Mouse (Mus musculus) forebrain, embryonic 11.5 days (tissue): ENCODE results near the gene Lmod2. TPM values are rescaled to one million over a fixed set of nuclear protein-coding genes. Genes with fewer than 3 reads are reported as not detected.

ENCODE experiments used
- ATAC-seq: fragments of 200-750 bp; cut with Nextera tagmentation; replicated peaks from 2 replicates; pipeline ENCODE4 v1.8.0; 2017; ENCODE audit warnings: moderate TSS enrichment; ENCODE audit not compliant: low FRiP score
- DNase-seq: peaks from one replicate; pipeline ENCODE4 v3.0.0-alpha.2; 2017; ENCODE audit warnings: low spot score
- H3K27ac ChIP-seq: fragments of 300-500 bp; sonication (generic); 2 replicates; pipeline ENCODE4 v1.5.1; 2014; ENCODE audit warnings: low read depth, low read length
- H3K27me3 ChIP-seq: fragments of 300-500 bp; sonication (generic); 2 replicates; pipeline ENCODE4 v1.6.1; 2014; ENCODE audit warnings: mild to moderate bottlenecking, low read length, mixed read lengths; ENCODE audit not compliant: control insufficient read depth, insufficient read depth
- H3K36me3 ChIP-seq: fragments of 300-500 bp; sonication (generic); 2 replicates; pipeline ENCODE4 v1.6.1; 2014; ENCODE audit warnings: mild to moderate bottlenecking, low read length, moderate library complexity, mixed read lengths; ENCODE audit not compliant: control insufficient read depth, insufficient read depth
- H3K4me1 ChIP-seq: fragments of 300-500 bp; sonication (generic); replicated peaks from 2 replicates; pipeline ENCODE4 v1.6.1; 2014; ENCODE audit warnings: low read length, mixed read lengths; ENCODE audit not compliant: control insufficient read depth, insufficient read depth
- H3K4me2 ChIP-seq: fragments of 300-500 bp; sonication (generic); 2 replicates; pipeline ENCODE4 v1.6.1; 2014; ENCODE audit warnings: low read depth, mild to moderate bottlenecking, low read length, moderate library complexity, mixed read lengths; ENCODE audit not compliant: severe bottlenecking
- H3K4me3 ChIP-seq: fragments of 300-500 bp; sonication (generic); 2 replicates; pipeline ENCODE4 v1.5.1; 2014; ENCODE audit warnings: low read depth, low read length
- H3K9ac ChIP-seq: fragments of 300-500 bp; sonication (generic); 2 replicates; pipeline ENCODE4 v1.6.1; 2014; ENCODE audit warnings: low read length
- H3K9me3 ChIP-seq: fragments of 300-500 bp; sonication (generic); 2 replicates; pipeline ENCODE4 v1.6.1; 2016; ENCODE audit warnings: low read length, mixed read lengths; ENCODE audit not compliant: control insufficient read depth
- WGBS: fragments of 180-500 bp; shearing (Covaris S2); extraction: QIAGEN DNeasy Blood & Tissue Kit; methylation state at CpG from one replicate; pipeline ENCODE4 v1.1.7; 2014; 5-methylcytosine and 5-hydroxymethylcytosine counted together
- polyA plus RNA-seq: library from polyadenylated mRNA; unstranded; fragments of >200 nt; fragmentation: Nextera tagmentation; extraction: Ambion mirVana; gene quantifications from 2 replicates; pipeline ENCODE4 v1.2.1, GENCODE M21; 2014

Gene Lmod2
- polyA plus RNA-seq, 1 experiment from 2014 or later: not detected

DNA sequence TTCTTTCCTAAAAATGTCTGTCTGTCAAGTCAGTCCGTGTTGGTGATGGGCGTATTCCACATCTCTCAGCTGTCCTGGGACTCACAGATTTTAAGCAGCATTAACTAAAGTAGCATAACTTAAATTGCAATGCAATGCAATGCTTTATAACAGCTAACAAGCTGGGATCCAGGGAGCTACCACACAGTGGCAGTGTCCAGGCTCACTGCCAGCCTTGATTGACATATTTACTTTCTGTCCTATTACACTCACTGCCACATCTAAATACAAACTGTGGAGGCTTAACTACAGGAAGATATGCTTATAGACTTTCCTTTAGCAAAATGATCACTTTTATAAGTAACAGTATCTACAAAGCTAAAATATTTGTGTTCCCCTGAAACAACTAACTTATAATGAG lies 38.3 kb downstream of the Lmod2 start:
- H3K4me3 ChIP-seq: no peak overlapping the region
- no peaks in the 10 kb centered on the region; the same call in 1 of the 2 replicates for H3K36me3 ChIP-seq
- no peak overlapping the region for H3K27ac ChIP-seq
- DNase-seq (no peak), ATAC-seq (no peak)
- no peak overlapping the region for H3K9ac ChIP-seq
- 97% methylated on average over 2 of the region's 2 CpGs for WGBS
- no peaks in the 10 kb centered on the region for H3K27me3 ChIP-seq
- no peaks in the 10 kb centered on the region for H3K9me3 ChIP-seq
- no peak overlapping the region for H3K4me2 ChIP-seq
- no peaks in the 10 kb centered on the region for H3K4me1 ChIP-seq

DNA sequence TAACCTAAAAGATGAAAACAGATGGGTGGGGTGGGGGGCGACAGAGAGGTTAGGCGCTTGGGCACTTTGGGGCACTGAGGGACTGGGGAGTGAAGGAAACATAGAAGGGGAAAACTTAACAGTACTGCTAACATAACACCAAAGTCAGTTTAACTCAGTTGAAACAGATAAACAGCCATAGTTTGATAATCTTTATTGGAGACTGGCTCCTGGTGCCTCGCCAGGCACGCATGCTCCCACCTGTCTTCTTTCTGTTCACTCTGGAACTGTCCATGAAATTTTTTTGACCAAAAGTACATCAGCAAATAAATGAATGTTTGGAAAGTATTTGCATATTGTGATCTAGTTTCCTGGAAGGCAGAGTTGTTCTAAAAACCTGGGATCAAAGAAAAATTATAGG lies 43.7 kb downstream of the Lmod2 start:
- DNase-seq (no peak), ATAC-seq (no peak)
- no peaks in the 10 kb centered on the region for H3K9me3 ChIP-seq
- H3K27me3 ChIP-seq: no peaks in the 10 kb centered on the region
- H3K27ac ChIP-seq: no peak overlapping the region
- 94% methylated on average over 4 of the region's 4 CpGs for whole genome bisulfite sequencing
- no peak overlapping the region for H3K9ac ChIP-seq
- H3K36me3 ChIP-seq: no peaks in the 10 kb centered on the region
- no peak overlapping the region for H3K4me3 ChIP-seq
- no peaks in the 10 kb centered on the region for H3K4me1 ChIP-seq
- H3K4me2 ChIP-seq: no peak overlapping the region

GRCm38 (mm10) chr6:24642161-24642560 lies 44.6 kb downstream of the Lmod2 start:
- Histone ChIP-seq H3K36me3 (no peaks in the 10 kb centered on the region), H3K9me3 (no peaks in the 10 kb centered on the region), H3K4me2 (no peak overlapping the region), H3K4me1 (no peaks in the 10 kb centered on the region), H3K9ac (no peak overlapping the region), H3K4me3 (no peak overlapping the region), H3K27me3 (no peaks in the 10 kb centered on the region), H3K27ac (no peak overlapping the region)
- no peak for DNase-seq
- no peak for ATAC-seq
- WGBS: 94% methylated on average over 2 of the region's 2 CpGs

- Histone ChIP-seq H3K4me3 (no peak overlapping the region), H3K4me1 (no peaks in the 10 kb centered on the region), H3K36me3 (no peaks in the 10 kb centered on the region), H3K27me3 (no peaks in the 10 kb centered on the region), H3K4me2 (no peak overlapping the region), H3K27ac (no peak overlapping the region), H3K9me3 (no peaks in the 10 kb centered on the region), H3K9ac (no peak overlapping the region)
- ATAC-seq: no peak
- WGBS: 91% methylated on average over 3 of the region's 3 CpGs
- no peak for DNase-seq
Measured at GRCm38 (mm10) chr6:24642960-24643359, 45.4 kb downstream of the Lmod2 start.

- H3K4me3 ChIP-seq: no peak overlapping the region
- no peaks in the 10 kb centered on the region for H3K9me3 ChIP-seq
- WGBS: 80% methylated on average over 6 of the region's 6 CpGs
- no peak overlapping the region for H3K27ac ChIP-seq
- H3K36me3 ChIP-seq: no peaks in the 10 kb centered on the region
- no peak overlapping the region for H3K9ac ChIP-seq
- H3K27me3 ChIP-seq: no peaks in the 10 kb centered on the region
- ATAC-seq (no peak), DNase-seq (no peak)
- H3K4me1 ChIP-seq: no peaks in the 10 kb centered on the region
- no peak overlapping the region for H3K4me2 ChIP-seq
Measured at GRCm38 (mm10) chr6:24645346-24646053, 47.9 kb downstream of the Lmod2 start.

DNA sequence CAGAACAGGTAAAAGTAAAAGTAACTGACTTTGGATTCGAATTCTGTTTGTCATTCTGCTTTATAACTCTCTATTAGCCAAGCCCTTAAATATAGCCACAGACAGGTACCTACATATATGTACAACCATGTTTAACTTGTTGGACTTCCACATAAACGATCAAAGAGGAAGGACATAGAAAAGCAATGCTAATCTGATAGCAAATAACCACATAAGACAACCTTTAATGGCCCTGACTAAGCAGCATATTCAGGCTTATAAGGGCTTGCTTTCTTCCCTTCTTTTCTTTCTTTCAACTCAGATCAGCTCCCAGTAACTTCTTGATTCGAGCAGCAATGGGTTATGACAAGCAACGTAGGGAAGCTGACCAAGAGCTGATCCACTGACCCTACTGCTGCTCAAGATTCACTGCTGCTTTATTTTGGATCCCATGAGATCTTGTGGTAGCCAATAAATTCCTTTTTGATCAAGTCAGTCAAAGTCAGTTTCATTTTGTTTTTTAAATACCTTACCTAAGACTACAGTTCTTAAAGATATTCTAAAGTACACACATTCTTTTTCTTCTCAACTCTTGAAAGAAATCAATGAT lies 49.6 kb downstream of the Lmod2 start:
- no peak overlapping the region for H3K4me3 ChIP-seq
- H3K27me3 ChIP-seq: no peaks in the 10 kb centered on the region
- 87% methylated on average over 4 of the region's 4 CpGs for WGBS
- no peak overlapping the region for H3K27ac ChIP-seq
- H3K9me3 ChIP-seq: no peaks in the 10 kb centered on the region
- DNase-seq (no peak), ATAC-seq (no peak)
- H3K4me1 ChIP-seq: no peaks in the 10 kb centered on the region
- no peak overlapping the region for H3K4me2 ChIP-seq
- no peaks in the 10 kb centered on the region for H3K36me3 ChIP-seq
- H3K9ac ChIP-seq: no peak overlapping the region

DNA sequence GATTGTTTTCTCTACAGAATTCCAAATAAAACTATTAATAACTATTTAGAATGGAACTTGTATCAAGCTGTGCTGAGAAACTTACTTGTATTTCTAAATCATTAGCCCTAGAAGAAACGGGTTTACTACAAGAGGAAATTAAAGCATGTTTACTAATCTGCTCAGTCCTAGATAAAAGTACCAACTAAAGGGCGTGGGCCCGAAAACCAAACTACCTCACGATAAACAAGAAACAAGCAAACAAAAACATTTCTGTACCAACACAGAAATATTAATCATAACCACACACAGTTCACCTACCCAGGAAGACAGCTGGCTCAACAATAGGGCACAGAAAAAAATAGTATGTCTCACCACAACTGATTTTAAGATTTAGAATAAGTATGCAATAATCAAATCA lies 50.8 kb downstream of the Lmod2 start:
- no peaks in the 10 kb centered on the region for H3K9me3 ChIP-seq
- no peaks in the 10 kb centered on the region for H3K4me1 ChIP-seq
- no peak overlapping the region for H3K4me2 ChIP-seq
- DNase-seq (no peak), ATAC-seq (no peak)
- H3K36me3 ChIP-seq: no peaks in the 10 kb centered on the region
- no peak overlapping the region for H3K4me3 ChIP-seq
- WGBS: 91% methylated on average over 4 of the region's 4 CpGs
- no peaks in the 10 kb centered on the region for H3K27me3 ChIP-seq
- H3K27ac ChIP-seq: no peak overlapping the region
- no peak overlapping the region for H3K9ac ChIP-seq

DNA sequence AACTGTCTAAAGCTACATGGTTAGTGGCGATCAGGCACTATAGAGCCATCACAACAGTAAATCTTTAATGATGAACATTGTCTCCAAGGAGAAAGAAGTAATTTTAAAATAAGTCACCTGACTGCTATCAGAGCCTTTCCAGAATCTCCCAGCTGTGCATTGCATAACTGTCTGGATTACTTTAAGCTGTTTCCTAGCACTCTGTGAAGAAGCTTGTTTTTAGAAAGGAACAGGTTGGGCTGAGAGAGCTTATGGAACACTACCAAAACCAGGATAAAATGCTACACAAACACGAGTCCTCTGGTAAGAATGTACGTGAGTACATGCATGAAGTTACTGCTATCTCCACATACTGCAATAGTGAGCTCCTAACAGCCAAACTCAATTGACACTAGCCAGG lies 53.2 kb downstream of the Lmod2 start:
- no peaks in the 10 kb centered on the region for H3K27me3 ChIP-seq
- H3K4me1 ChIP-seq: no peaks in the 10 kb centered on the region
- no peaks in the 10 kb centered on the region for H3K36me3 ChIP-seq
- no peak overlapping the region for H3K4me3 ChIP-seq
- no peak overlapping the region for H3K27ac ChIP-seq
- no peaks in the 10 kb centered on the region for H3K9me3 ChIP-seq
- DNase-seq: no peak
- 88% methylated on average over 3 of the region's 3 CpGs for WGBS
- H3K4me2 ChIP-seq: no peak overlapping the region
- no peak for ATAC-seq
- H3K9ac ChIP-seq: no peak overlapping the region

DNA sequence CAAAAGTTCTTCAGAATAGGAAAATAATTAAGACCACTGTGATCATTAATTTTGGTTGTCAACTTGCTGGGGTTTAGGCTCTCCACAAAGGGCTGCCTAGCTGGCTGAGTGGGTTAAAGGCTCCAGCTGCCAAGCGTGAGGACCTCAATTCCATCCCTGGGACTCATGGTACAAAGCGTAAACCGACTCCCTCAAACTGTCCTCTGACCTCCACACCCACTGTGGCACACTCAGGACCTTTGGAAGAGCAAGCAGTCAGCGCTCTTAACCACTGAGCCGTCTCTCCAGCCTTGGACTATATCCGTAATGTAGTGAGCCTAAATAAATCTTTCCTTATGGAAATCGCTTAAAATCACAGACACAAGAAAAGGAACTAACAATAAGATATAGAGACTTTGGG lies 54.0 kb downstream of the Lmod2 start:
- H3K27me3 ChIP-seq: no peaks in the 10 kb centered on the region
- H3K27ac ChIP-seq: no peak overlapping the region
- no peaks in the 10 kb centered on the region for H3K9me3 ChIP-seq
- H3K4me2 ChIP-seq: no peak overlapping the region
- DNase-seq: no peak
- no peaks in the 10 kb centered on the region for H3K4me1 ChIP-seq
- no peaks in the 10 kb centered on the region for H3K36me3 ChIP-seq
- H3K4me3 ChIP-seq: no peak overlapping the region
- no peak overlapping the region for H3K9ac ChIP-seq
- no peak for ATAC-seq
- 78% methylated on average over 7 of the region's 7 CpGs for WGBS
